Mouse (Mus musculus): Measurements from ENCODE around the gene Cebpg.

Cebpg gene

GRCm38 (mm10) chr7:35054286-35054685 is 2.1 kb downstream of the Cebpg start:
- no peak for DNase-seq (ENCODE audit: low read depth, low spot score)

GRCm38 (mm10) chr7:35053161-35053560 is 3.2 kb downstream of the Cebpg start:
- no peak for DNase-seq (ENCODE audit: low read depth, low spot score)

GRCm38 (mm10) chr7:35050540-35050939 is 5.8 kb downstream of the Cebpg start:
- DNase-seq (ENCODE audit: low read depth, low spot score), result no peak

- DNase-seq (ENCODE audit: low read depth, low spot score), result no peak
These were observed 10.3 kb downstream of the Cebpg start for GRCm38 (mm10) chr7:35046091-35046490.

- no peak for DNase-seq (ENCODE audit: low read depth, low spot score)
These were observed 11.7 kb downstream of the Cebpg start for GRCm38 (mm10) chr7:35044719-35045118.

GRCm38 (mm10) chr7:35043266-35043817 is 13.0 kb downstream of the Cebpg start:
- DNase-seq (ENCODE audit: low read depth, low spot score), result no peak

- no peak for DNase-seq (ENCODE audit: low read depth, low spot score)
These were observed 13.6 kb downstream of the Cebpg start for GRCm38 (mm10) chr7:35042759-35043217.

GRCm38 (mm10) chr7:35042209-35042554 is 14.2 kb downstream of the Cebpg start:
- no peak for DNase-seq (ENCODE audit: low read depth, low spot score)

- DNase-seq (ENCODE audit: low read depth, low spot score), result no peak
These were observed 14.8 kb downstream of the Cebpg start for GRCm38 (mm10) chr7:35041286-35042208.

- DNase-seq (ENCODE audit: low read depth, low spot score), result no peak
These were observed 16.0 kb downstream of the Cebpg start for GRCm38 (mm10) chr7:35040176-35040972.

- no peak for DNase-seq (ENCODE audit: low read depth, low spot score)
These were observed 19.0 kb downstream of the Cebpg start for GRCm38 (mm10) chr7:35037408-35037807.

- DNase-seq (ENCODE audit: low read depth, low spot score), result no peak
These were observed 20.1 kb downstream of the Cebpg start for GRCm38 (mm10) chr7:35036266-35036731.

GRCm38 (mm10) chr7:35035565-35035964 is 20.8 kb downstream of the Cebpg start:
- no peak for DNase-seq (ENCODE audit: low read depth, low spot score)

- no peak for DNase-seq (ENCODE audit: low read depth, low spot score)
These were observed 21.2 kb downstream of the Cebpg start for GRCm38 (mm10) chr7:35035141-35035553.

GRCm38 (mm10) chr7:35030567-35030966 is 25.8 kb downstream of the Cebpg start:
- no peak for DNase-seq (ENCODE audit: low read depth, low spot score)

GRCm38 (mm10) chr7:35029648-35030047 is 26.7 kb downstream of the Cebpg start:
- DNase-seq (ENCODE audit: low read depth, low spot score), result no peak

- no peak for DNase-seq (ENCODE audit: low read depth, low spot score)
These were observed 27.1 kb downstream of the Cebpg start for GRCm38 (mm10) chr7:35029228-35029627.

- no peak for DNase-seq (ENCODE audit: low read depth, low spot score)
These were observed 27.8 kb downstream of the Cebpg start for GRCm38 (mm10) chr7:35028559-35028958.

- DNase-seq (ENCODE audit: low read depth, low spot score), result no peak
These were observed 28.5 kb downstream of the Cebpg start for GRCm38 (mm10) chr7:35027801-35028420.

- peak; percentile 37 for DNase-seq (ENCODE audit: low read depth, low spot score)
These were observed 29.5 kb downstream of the Cebpg start for GRCm38 (mm10) chr7:35026838-35027291.

GRCm38 (mm10) chr7:35026276-35026630 is 30.1 kb downstream of the Cebpg start:
- no peak for DNase-seq (ENCODE audit: low read depth, low spot score)
